Mouse (Mus musculus) liver, embryonic 13.5 days (tissue): ENCODE results near the gene Btk. TPM values are rescaled to one million over a fixed set of nuclear protein-coding genes. Genes with fewer than 3 reads are reported as not detected.
"Not testable (repeated sequence)": the region's sequence is repeated elsewhere in the genome, so short reads cannot be mapped to it uniquely, and the experiment has no call there.

Experiments used
- ATAC-seq: fragments of 200-750 bp; cut with Nextera tagmentation; 2 replicates; pipeline ENCODE4 v1.8.0; 2017; ENCODE audit warnings: low read depth, mild to moderate bottlenecking, moderate number of reproducible peaks, moderate library complexity
- DNase-seq: peaks from one replicate; pipeline ENCODE4 v3.0.0; 2022
- H3K27ac ChIP-seq: fragments of 300-500 bp; sonication (generic); 2 replicates; pipeline ENCODE4 v1.5.1; 2015; ENCODE audit warnings: moderate library complexity, mild to moderate bottlenecking, inconsistent platforms
- H3K27me3 ChIP-seq: fragments of 300-500 bp; sonication (generic); 2 replicates; pipeline ENCODE4 v1.6.1; 2015; ENCODE audit warnings: mild to moderate bottlenecking, inconsistent platforms
- H3K36me3 ChIP-seq: fragments of 300-500 bp; sonication (generic); 2 replicates; pipeline ENCODE4 v1.6.1; 2015; ENCODE audit warnings: mild to moderate bottlenecking, inconsistent platforms
- H3K4me1 ChIP-seq: fragments of 300-500 bp; sonication (generic); replicated peaks from 2 replicates; pipeline ENCODE4 v1.6.1; 2015; ENCODE audit warnings: inconsistent platforms
- H3K4me2 ChIP-seq: fragments of 300-500 bp; sonication (generic); 2 replicates; pipeline ENCODE4 v1.6.1; 2015; ENCODE audit warnings: inconsistent platforms, mild to moderate bottlenecking, moderate library complexity
- H3K4me3 ChIP-seq: fragments of 300-500 bp; sonication (generic); replicated peaks from 2 replicates; pipeline ENCODE4 v1.5.1; 2015; ENCODE audit warnings: mild to moderate bottlenecking, inconsistent platforms
- H3K9ac ChIP-seq: fragments of 300-500 bp; sonication (generic); 2 replicates; pipeline ENCODE4 v1.6.1; 2015; ENCODE audit warnings: mild to moderate bottlenecking, inconsistent platforms
- H3K9me3 ChIP-seq: fragments of 300-500 bp; sonication (generic); replicated peaks from 2 replicates; pipeline ENCODE4 v1.6.1; 2016; ENCODE audit warnings: inconsistent platforms
- WGBS: fragments of 180-500 bp; shearing (Covaris S2); methylation state at CpG from one replicate; pipeline ENCODE4 v1.1.7; 2015; ENCODE audit not compliant: insufficient replicate concordance; 5-methylcytosine and 5-hydroxymethylcytosine counted together
- polyA plus RNA-seq: library from polyadenylated mRNA; unstranded; fragments of >200 nt; fragmentation: Nextera tagmentation; extraction: Ambion mirVana; gene quantifications from 2 replicates; pipeline ENCODE4 v1.2.1, GENCODE M21; 2015

Gene Btk
- polyA plus RNA-seq, 1 experiment from 2014 or later: 24.9 TPM

DNA sequence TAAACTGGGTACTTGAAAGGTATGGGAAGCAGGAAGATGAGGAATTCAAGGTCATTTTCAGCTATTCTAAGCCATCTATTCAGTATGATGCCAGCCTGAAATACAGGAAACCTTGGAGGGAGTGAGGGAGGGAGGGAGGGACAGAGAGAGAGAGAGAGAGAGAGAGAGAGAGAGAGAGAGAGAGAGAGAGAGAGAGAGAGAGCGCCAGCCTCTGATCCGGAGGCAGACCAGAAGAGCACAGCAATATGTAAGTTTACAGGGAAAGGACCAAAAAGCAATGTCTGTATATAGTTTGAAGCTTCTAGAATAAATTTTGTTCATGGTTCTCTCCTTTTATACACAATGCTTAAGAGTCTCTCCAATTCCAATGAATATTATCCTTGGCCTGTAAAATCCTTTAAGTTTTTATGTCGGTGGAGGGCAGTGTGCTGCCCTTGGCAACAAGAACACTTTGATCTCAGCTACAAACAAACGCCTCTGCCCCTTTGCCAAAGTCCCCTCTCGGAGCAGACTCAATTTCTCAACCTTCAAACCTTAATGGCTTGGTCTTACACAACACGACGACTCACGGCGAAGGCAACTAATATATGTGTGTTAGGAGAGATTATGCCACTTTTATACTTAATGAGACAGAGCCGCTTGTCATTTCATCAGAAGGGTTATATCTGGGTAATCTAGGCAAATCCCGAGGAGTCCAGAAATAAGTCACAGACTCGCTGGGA lies 42.8 kb downstream of the Btk start:
- peaks cover 12% of the 10 kb centered on the region for H3K36me3 ChIP-seq
- no peak for DNase-seq
- H3K9ac ChIP-seq: peak overlapping the region; percentile 76
- 19% methylated on average over 12 of the region's 12 CpGs for WGBS
- no peaks in the 10 kb centered on the region for H3K9me3 ChIP-seq
- H3K4me1 ChIP-seq: peaks cover 3% of the 10 kb centered on the region
- H3K27ac ChIP-seq: peak overlapping the region; percentile 72
- peak overlapping the region; percentile 70 for H3K4me3 ChIP-seq
- peak; percentile 3; the same call in 1 of the 2 replicates for ATAC-seq
- H3K27me3 ChIP-seq: no peaks in the 10 kb centered on the region
- peak overlapping the region; percentile 74 for H3K4me2 ChIP-seq

DNA sequence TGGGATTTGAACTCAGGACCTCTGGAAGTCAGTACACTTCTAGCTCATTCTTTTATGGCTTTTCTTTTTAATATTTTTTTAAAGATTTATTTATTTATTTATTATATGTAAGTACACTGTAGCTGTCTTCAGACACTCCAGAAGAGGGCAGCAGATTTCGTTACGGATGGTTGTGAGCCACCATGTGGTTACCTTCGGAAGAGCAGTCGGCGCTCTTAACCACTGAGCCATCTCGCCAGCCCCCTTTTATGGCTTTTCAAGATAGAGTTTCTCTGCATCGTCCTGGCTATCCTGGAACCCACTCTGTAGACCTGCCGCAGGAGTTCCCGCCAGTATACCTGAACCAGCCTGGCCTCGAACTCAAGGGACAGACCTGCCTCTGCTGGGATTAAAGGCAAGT lies 43.6 kb downstream of the Btk start:
- ATAC-seq (peak; percentile 50), DNase-seq (peak; percentile 17)
- H3K4me3 ChIP-seq: peak overlapping the region; percentile 70

DNA sequence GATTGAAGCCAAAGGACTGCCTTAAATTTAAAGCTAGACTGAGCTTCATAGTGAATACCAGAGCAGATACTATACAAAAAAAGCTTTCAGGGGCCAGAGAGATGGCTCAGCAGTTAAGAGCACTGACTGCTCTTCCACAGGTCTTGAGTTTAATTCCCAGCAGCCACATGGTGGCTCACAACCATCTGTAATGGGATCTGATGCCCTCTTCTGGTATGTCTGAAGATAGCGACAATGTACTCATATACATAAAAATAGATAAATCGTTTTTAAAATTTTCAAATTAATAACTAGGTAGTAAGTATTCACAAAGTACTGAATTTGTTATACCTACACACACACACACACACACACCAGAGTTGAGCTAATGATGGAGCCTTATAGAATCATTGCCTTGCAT lies 50.0 kb downstream of the Btk start:
- no peaks in the 10 kb centered on the region for H3K4me1 ChIP-seq
- H3K9ac ChIP-seq: no peak overlapping the region
- no peaks in the 10 kb centered on the region for H3K9me3 ChIP-seq
- peaks cover 11% of the 10 kb centered on the region for H3K36me3 ChIP-seq
- H3K4me3 ChIP-seq: no peak overlapping the region
- H3K27me3 ChIP-seq: no peaks in the 10 kb centered on the region
- no peak overlapping the region for H3K27ac ChIP-seq
- H3K4me2 ChIP-seq: no peak overlapping the region
- DNase-seq: no peak
- no peak for ATAC-seq
- 72% methylated on average over 2 of the region's 2 CpGs for WGBS

More for the DNA sequence above, 43.6 kb downstream of the Btk start:
- WGBS: 45% methylated on average over 10 of the region's 10 CpGs
- Histone ChIP-seq H3K36me3 (peaks cover 11% of the 10 kb centered on the region), H3K9ac (peak overlapping the region; percentile 76), H3K4me2 (peak overlapping the region; percentile 74), H3K27ac (0 out of 2 replicates have a peak overlapping the region, but pooled peaks have one; percentile 23)
- H3K9me3 ChIP-seq, H3K4me1 ChIP-seq, H3K27me3 ChIP-seq: not testable (repeated sequence)

- 54% methylated on average over 4 of the region's 4 CpGs for WGBS
- ATAC-seq: no peak
- Histone ChIP-seq H3K4me1 (peaks cover 4% of the 10 kb centered on the region), H3K27me3 (no peaks in the 10 kb centered on the region), H3K4me3 (no peak overlapping the region), H3K27ac (no peak overlapping the region), H3K9ac (no peak overlapping the region), H3K36me3 (no peaks in the 10 kb centered on the region), H3K9me3 (no peaks in the 10 kb centered on the region), H3K4me2 (no peak overlapping the region)
- no peak for DNase-seq
These were observed 58.1 kb downstream of the Btk start for GRCm38 (mm10) chrX:134525260-134525659.

- H3K27ac ChIP-seq: no peak overlapping the region
- ATAC-seq: no peak
- no peak for DNase-seq
- peaks cover 4% of the 10 kb centered on the region for H3K4me1 ChIP-seq
- no peak overlapping the region for H3K9ac ChIP-seq
- WGBS: 28% methylated on average over 4 of the region's 4 CpGs
- no peak overlapping the region for H3K4me3 ChIP-seq
- no peak overlapping the region for H3K4me2 ChIP-seq
- no peaks in the 10 kb centered on the region for H3K9me3 ChIP-seq
- no peaks in the 10 kb centered on the region for H3K27me3 ChIP-seq
- H3K36me3 ChIP-seq: no peaks in the 10 kb centered on the region
These were observed 59.6 kb downstream of the Btk start for GRCm38 (mm10) chrX:134523772-134524171.

DNA sequence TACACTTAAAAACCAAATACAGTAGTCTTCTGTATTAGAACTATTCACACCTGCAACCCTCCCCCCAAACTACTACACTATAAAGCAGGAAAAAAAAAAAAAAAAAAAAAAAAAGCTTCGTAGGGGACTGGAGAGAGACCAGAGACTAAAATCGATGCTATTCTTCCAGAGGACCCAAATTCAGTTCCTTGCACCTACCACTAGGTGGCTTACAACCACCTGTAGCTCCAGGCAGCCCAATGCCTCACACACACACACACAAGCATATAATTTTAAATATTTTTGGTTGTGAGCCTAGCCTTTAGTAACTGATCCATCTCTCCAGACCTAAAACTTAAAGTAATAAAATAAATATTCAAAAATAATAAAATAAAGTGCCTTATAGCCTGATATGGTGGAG lies 73.9 kb downstream of the Btk start:
- Histone ChIP-seq H3K4me1 (no peaks in the 10 kb centered on the region), H3K27ac (no peak overlapping the region), H3K36me3 (no peaks in the 10 kb centered on the region), H3K9me3 (no peaks in the 10 kb centered on the region), H3K9ac (no peak overlapping the region), H3K27me3 (no peaks in the 10 kb centered on the region), H3K4me3 (no peak overlapping the region), H3K4me2 (no peak overlapping the region)
- ATAC-seq: no peak
- WGBS: 23% methylated on average over 2 of the region's 2 CpGs
- no peak for DNase-seq

GRCm38 (mm10) chrX:134507977-134508376 lies 75.4 kb downstream of the Btk start:
- 62% methylated on average over 6 of the region's 6 CpGs for WGBS
- Histone ChIP-seq H3K4me3 (no peak overlapping the region), H3K27ac (no peak overlapping the region), H3K27me3 (no peaks in the 10 kb centered on the region), H3K4me2 (no peak overlapping the region), H3K9me3 (no peaks in the 10 kb centered on the region), H3K4me1 (no peaks in the 10 kb centered on the region), H3K36me3 (no peaks in the 10 kb centered on the region), H3K9ac (no peak overlapping the region)
- DNase-seq (no peak), ATAC-seq (no peak)

- Histone ChIP-seq H3K4me3 (no peak overlapping the region), H3K27me3 (no peaks in the 10 kb centered on the region), H3K9me3 (no peaks in the 10 kb centered on the region), H3K4me2 (no peak overlapping the region), H3K9ac (no peak overlapping the region), H3K4me1 (no peaks in the 10 kb centered on the region), H3K36me3 (no peaks in the 10 kb centered on the region), H3K27ac (no peak overlapping the region)
- WGBS: 65% methylated on average over 8 of the region's 8 CpGs
- ATAC-seq (no peak), DNase-seq (no peak)
These were observed 82.7 kb downstream of the Btk start for GRCm38 (mm10) chrX:134500651-134501050.

Other genes with a start within 250 kb of the Btk start
- gene Drp2, start 179.0 kb downstream of the Btk start, polyA plus RNA-seq: 0.07 and 0.20 TPM in 2 replicates
- not detected in 2 replicates for gene Taf7l, start 107.1 kb downstream of the Btk start, polyA plus RNA-seq
- 134 and 146 TPM in 2 replicates for gene Timm8a1, start 41.7 kb downstream of the Btk start, polyA plus RNA-seq
- gene Rpl36a, start 2.1 kb upstream of the Btk start, polyA plus RNA-seq: 398 and 420 TPM in 2 replicates
- 4.5 TPM in 2 replicates for gene Gla, start 17.6 kb upstream of the Btk start, polyA plus RNA-seq
- gene Hnrnph2, start 17.6 kb upstream of the Btk start, polyA plus RNA-seq: 87.1 and 108 TPM in 2 replicates
- gene Armcx4, start 102.9 kb upstream of the Btk start, polyA plus RNA-seq: 0.35 and 0.51 TPM in 2 replicates
- gene Armcx1, start 134.4 kb upstream of the Btk start, polyA plus RNA-seq: 7.5 and 8.9 TPM in 2 replicates
- gene Armcx6, start 167.8 kb upstream of the Btk start, polyA plus RNA-seq: 6.5 and 7.5 TPM in 2 replicates
- gene Armcx3, start 173.0 kb upstream of the Btk start, polyA plus RNA-seq: 17.1 and 22.9 TPM in 2 replicates
- 12.0 and 13.8 TPM in 2 replicates for gene Armcx2, start 225.7 kb upstream of the Btk start, polyA plus RNA-seq